Mouse (Mus musculus): ENCODE results near the gene Mrm2. TPM values are rescaled to one million over a fixed set of nuclear protein-coding genes. Genes with fewer than 3 reads are reported as not detected.

The Mrm2 gene
- polyA plus RNA-seq, 1 experiment = 9.4 TPM

Other genes starting within 250 kb of the Mrm2 start
- gene Mad1l1, start 10.3 kb downstream of the Mrm2 start, polyA plus RNA-seq (2012; rRNA removed) = 20.2 and 21.6 TPM in 2 replicates
- 11.3 and 14.8 TPM in 2 replicates for gene Nudt1, start 10.2 kb downstream of the Mrm2 start, polyA plus RNA-seq (2012; rRNA removed)
- gene Snx8, start 57.4 kb upstream of the Mrm2 start, polyA plus RNA-seq (2012; rRNA removed) = 14.8 and 22.3 TPM in 2 replicates
- gene Eif3b, start 87.4 kb upstream of the Mrm2 start, polyA plus RNA-seq (2012; rRNA removed) = 93.3 and 98.0 TPM in 2 replicates
- gene Gm4869, start 113.7 kb upstream of the Mrm2 start, polyA plus RNA-seq (2012; rRNA removed) = not detected in 2 replicates
- gene Chst12, start 173.7 kb upstream of the Mrm2 start, polyA plus RNA-seq (2012; rRNA removed) = 43.6 and 48.9 TPM in 2 replicates
- not detected in 2 replicates for gene Grifin, start 233.2 kb upstream of the Mrm2 start, polyA plus RNA-seq (2012; rRNA removed)

Data from gonadal fat pad, adult 2 months (tissue).